Mouse (Mus musculus): ENCODE measurements around the gene Usp22.
"Not testable (repeated sequence)": the region's sequence is repeated elsewhere in the genome, so short reads cannot be mapped to it uniquely, and the experiment has no call there.

DNA sequence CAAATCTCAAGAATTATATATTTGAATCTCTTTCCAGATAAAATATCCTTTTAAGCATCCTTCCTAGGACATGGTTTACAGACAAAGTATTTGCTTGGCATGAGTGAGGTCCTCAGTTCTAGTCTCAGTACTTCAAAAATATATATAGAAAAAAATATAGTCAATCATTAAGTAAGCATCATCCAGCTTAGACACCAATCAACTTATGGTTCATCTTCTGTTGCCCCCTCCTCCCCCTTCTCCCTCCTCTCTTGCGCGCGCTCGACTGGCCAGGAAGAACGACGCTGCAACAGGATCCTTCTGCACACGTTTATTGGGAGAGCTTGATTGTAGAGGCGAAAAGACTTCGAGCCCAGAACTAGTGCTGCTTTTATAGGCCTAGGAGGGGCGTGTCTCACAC is 17.3 kb upstream of the Usp22 start:
- not testable (repeated sequence) for TF ChIP-seq CTCF (IDR thresholded peaks at IDR 0.05; ENCODE audit: control insufficient read depth, insufficient read depth, low read length); POLR2A (IDR thresholded peaks at IDR 0.05; ENCODE audit: borderline replicate concordance, control insufficient read depth, low read depth, low read length)
